ENCODE assay signal across 20 mouse cellular contexts in the genomic region with DNA sequence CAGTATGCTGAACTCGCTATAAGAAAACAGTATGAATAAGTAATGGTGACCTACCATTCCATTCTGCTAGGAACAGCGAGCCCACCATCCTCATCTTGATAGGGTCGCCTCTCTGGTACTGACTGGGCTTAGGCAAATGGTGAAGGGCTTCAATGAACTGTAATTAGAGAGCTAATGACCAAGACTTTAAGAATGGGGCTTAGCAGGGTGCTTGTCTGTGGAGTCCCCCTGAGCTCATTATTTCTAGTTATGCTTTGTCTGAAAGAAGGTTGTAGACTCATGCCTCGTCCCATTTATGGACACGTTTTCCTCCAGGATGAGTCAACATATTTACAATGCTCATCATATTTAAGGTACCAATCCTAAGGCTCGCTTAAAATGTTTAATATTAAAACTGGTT.
"Had no signal": no experiment of that assay in that cellular context is flagged by ENCODE, and none has a peak within 500 bp of the region (broad histone marks: within the 10 kb centered on the region; RNA-seq: fewer than 3 reads in every experiment).

No protein-coding gene starts in this region.

- H3K9me3 ChIP-seq: liver, embryonic 13.5 days; liver, embryonic 15.5 days; lung, embryonic 15.5 days; neural tube, embryonic 13.5 days; neural tube, embryonic 15.5 days had no signal

- ATAC-seq: liver, postnatal 0 days; lung, postnatal 0 days; midbrain, embryonic 16.5 days had no signal

- H3K4me3 ChIP-seq: liver, embryonic 13.5 days; liver, embryonic 15.5 days; lung, embryonic 15.5 days; myocyte; neural tube, embryonic 13.5 days; neural tube, embryonic 15.5 days had no signal

- H3K27ac ChIP-seq: liver, embryonic 13.5 days; liver, embryonic 15.5 days; lung, embryonic 15.5 days; neural tube, embryonic 13.5 days; neural tube, embryonic 15.5 days had no signal

- H3K4me2 ChIP-seq: liver, embryonic 13.5 days; liver, embryonic 15.5 days; lung, embryonic 15.5 days; midbrain, embryonic 11.5 days; neural tube, embryonic 13.5 days; neural tube, embryonic 15.5 days had no signal

- H3K27me3 ChIP-seq: liver, embryonic 13.5 days; liver, embryonic 15.5 days; lung, embryonic 15.5 days; neural tube, embryonic 13.5 days; neural tube, embryonic 15.5 days had no signal

- H3K4me1 ChIP-seq: liver, embryonic 13.5 days; liver, embryonic 15.5 days; lung, embryonic 15.5 days; neural tube, embryonic 13.5 days; neural tube, embryonic 15.5 days had no signal

- DNase-seq: liver, embryonic 13.5 days; liver, postnatal 0 days; lung, adult 2 months; lung, postnatal 4 days; midbrain, embryonic 14.5 days; right cerebral cortex, adult 18-20 months; right cerebral cortex, postnatal 25 days; right cerebral cortex, postnatal 4 days; spleen, adult 18-20 months; thymus, adult 2 months; thymus, postnatal 25 days; thymus, postnatal 4 days had no signal

- H3K36me3 ChIP-seq: liver, embryonic 13.5 days; liver, embryonic 15.5 days; lung, embryonic 15.5 days; neural tube, embryonic 13.5 days; neural tube, embryonic 15.5 days had no signal

- H3K9ac ChIP-seq: liver, embryonic 13.5 days; liver, embryonic 15.5 days; liver, postnatal 0 days; lung, embryonic 15.5 days; neural tube, embryonic 13.5 days; neural tube, embryonic 15.5 days had no signal
